Mouse (Mus musculus): Measurements from ENCODE around the gene Ppp1r37.

DNA sequence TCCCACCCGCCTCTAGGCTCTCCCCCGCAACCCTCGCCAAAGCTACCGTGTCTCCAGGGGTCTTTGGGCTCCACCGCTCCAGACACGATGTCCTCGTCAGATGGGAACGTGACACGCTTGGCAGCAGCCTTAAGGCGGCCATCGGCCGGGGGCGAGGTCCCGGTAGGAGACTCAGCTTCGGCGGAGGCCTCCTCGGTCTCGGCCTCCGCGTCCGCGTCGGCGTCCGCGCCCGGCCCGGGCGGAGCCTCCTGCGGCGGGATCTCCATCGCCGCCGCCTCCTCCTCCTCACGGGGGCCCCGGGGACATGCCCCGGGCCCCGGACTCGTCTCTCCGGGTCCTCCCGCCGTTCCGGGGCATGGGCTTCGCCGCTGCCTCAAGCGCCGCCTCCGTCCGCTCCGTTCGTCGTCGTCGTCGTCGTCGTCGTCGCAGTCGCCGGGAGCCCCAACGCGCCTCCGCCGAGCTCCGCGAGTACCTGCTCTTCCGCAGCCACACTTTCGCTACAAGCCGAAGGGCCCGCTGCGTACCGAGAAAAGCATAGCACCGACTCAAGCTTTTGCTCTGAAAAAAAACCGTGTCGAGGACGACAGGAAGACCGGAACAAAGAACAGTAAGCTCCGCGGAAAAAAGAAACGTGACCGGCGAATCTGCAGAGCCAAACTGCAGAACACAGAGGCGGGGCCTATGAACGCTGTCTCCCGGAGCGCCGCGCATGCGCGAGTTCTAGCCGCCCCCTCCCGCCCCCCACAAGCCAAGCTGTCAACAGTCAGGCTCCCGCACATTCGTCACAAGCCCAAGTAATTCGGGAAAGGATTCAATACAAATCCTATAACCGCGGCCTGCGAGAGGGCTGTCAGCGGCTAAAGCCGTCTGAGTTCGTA is 872 bp downstream of the Ppp1r37 start:
- no peak for TF ChIP-seq CTCF (IDR thresholded peaks at IDR 0.05; ENCODE audit: extremely low read depth, insufficient read length, insufficient replicate concordance, low read depth, low read length)
- TF ChIP-seq POLR2A (IDR thresholded peaks at IDR 0.05; ENCODE audit: low read depth, low read length), result peak; percentile 38

Measured in small intestine, adult 2 months (tissue).